Mouse (Mus musculus) T-helper 2 cell (primary cell): Measurements from ENCODE around the gene Galnt17.

Experiments
- in situ Hi-C: fragments of 300-600 bp; cut with MboI, MseI; formaldehyde crosslinking; loops from one replicate; pipeline ENCODE4 v1.15.1; 2025; ENCODE audit warnings: high pct_unique_total_duplicates

Gene Galnt17

GRCm38 (mm10) chr5:130848562-130848961 lies 459.7 kb downstream of the Galnt17 start:
- in situ Hi-C loops, result no loop called here

GRCm38 (mm10) chr5:130825797-130826196 lies 482.5 kb downstream of the Galnt17 start:
- in situ Hi-C loops, result no loop called here
